Mouse (Mus musculus) kidney, embryonic 16.5 days (tissue): ENCODE results near the gene Nuak2. TPM values are rescaled to one million over a fixed set of nuclear protein-coding genes. Genes with fewer than 3 reads are reported as not detected.
"Not testable (repeated sequence)": the region's sequence is repeated elsewhere in the genome, so short reads cannot be mapped to it uniquely, and the experiment has no call there.

Experiments used
- ATAC-seq: fragments of 200-750 bp; cut with Nextera tagmentation; 2 replicates; pipeline ENCODE4 v1.8.0; 2017; ENCODE audit warnings: moderate TSS enrichment; ENCODE audit not compliant: low FRiP score, low TSS enrichment
- H3K27ac ChIP-seq: fragments of 300-500 bp; sonication (generic); 2 replicates; pipeline ENCODE4 v1.5.1; 2014; ENCODE audit warnings: low read length
- H3K27me3 ChIP-seq: fragments of 300-500 bp; sonication (generic); 2 replicates; pipeline ENCODE4 v1.6.1; 2014; ENCODE audit warnings: low read length, control low read depth, mixed read lengths; ENCODE audit not compliant: insufficient read depth
- H3K36me3 ChIP-seq: fragments of 300-500 bp; sonication (generic); 2 replicates; pipeline ENCODE4 v1.6.1; 2014; ENCODE audit warnings: low read length, control low read depth, mixed read lengths; ENCODE audit not compliant: insufficient read depth
- H3K4me1 ChIP-seq: fragments of 300-500 bp; sonication (generic); 2 replicates; pipeline ENCODE4 v1.6.1; 2014; ENCODE audit warnings: low read length, control low read depth, mixed read lengths; ENCODE audit not compliant: insufficient read depth
- H3K4me2 ChIP-seq: fragments of 300-500 bp; sonication (generic); replicated peaks from 2 replicates; pipeline ENCODE4 v1.6.1; 2014; ENCODE audit warnings: low read depth, low read length
- H3K4me3 ChIP-seq: fragments of 300-500 bp; sonication (generic); 2 replicates; pipeline ENCODE4 v1.5.1; 2014; ENCODE audit warnings: mild to moderate bottlenecking, low read length
- H3K9ac ChIP-seq: fragments of 300-500 bp; sonication (generic); replicated peaks from 2 replicates; pipeline ENCODE4 v1.6.1; 2014; ENCODE audit warnings: low read length
- H3K9me3 ChIP-seq: fragments of 300-500 bp; sonication (generic); 2 replicates; pipeline ENCODE4 v1.6.1; 2016; ENCODE audit warnings: low read length, control low read depth
- WGBS: fragments of 180-500 bp; shearing (Covaris S2); extraction: QIAGEN DNeasy Blood & Tissue Kit; methylation state at CpG from one replicate; pipeline ENCODE4 v1.1.7; 2014; 5-methylcytosine and 5-hydroxymethylcytosine counted together
- polyA plus RNA-seq: library from polyadenylated mRNA; unstranded; fragments of >200 nt; fragmentation: Nextera tagmentation; extraction: Ambion mirVana; gene quantifications from 2 replicates; pipeline ENCODE4 v1.2.1, GENCODE M21; 2015

Gene Nuak2
- polyA plus RNA-seq, 1 experiment from 2014 or later, result 5.5 TPM

- no peaks in the 10 kb centered on the region for H3K27me3 ChIP-seq
- WGBS, result 73% methylated on average over 1 of the region's 1 CpGs
- ATAC-seq, result no peak
Observed at GRCm38 (mm10) chr1:132343656-132344055, 27.7 kb downstream of the Nuak2 start.

GRCm38 (mm10) chr1:132345514-132345913 is 29.6 kb downstream of the Nuak2 start:
- no peaks in the 10 kb centered on the region for H3K36me3 ChIP-seq
- no peak overlapping the region for H3K27ac ChIP-seq
- no peak overlapping the region for H3K4me2 ChIP-seq
- H3K9me3 ChIP-seq, result no peaks in the 10 kb centered on the region
- ATAC-seq, result no peak
- no peak overlapping the region for H3K9ac ChIP-seq
- H3K27me3 ChIP-seq, result no peaks in the 10 kb centered on the region
- WGBS, result 84% methylated on average over 4 of the region's 4 CpGs
- H3K4me3 ChIP-seq, result no peak overlapping the region
- peaks cover 23% of the 10 kb centered on the region; the same call in 1 of the 2 replicates for H3K4me1 ChIP-seq

More at GRCm38 (mm10) chr1:132343656-132344055, 27.7 kb downstream of the Nuak2 start:
- no peak overlapping the region for H3K4me3 ChIP-seq
- peaks cover 23% of the 10 kb centered on the region; the same call in 1 of the 2 replicates for H3K4me1 ChIP-seq
- H3K9ac ChIP-seq, result no peak overlapping the region
- no peak overlapping the region for H3K27ac ChIP-seq
- no peaks in the 10 kb centered on the region for H3K36me3 ChIP-seq
- H3K9me3 ChIP-seq, result no peaks in the 10 kb centered on the region
- no peak overlapping the region for H3K4me2 ChIP-seq

- ATAC-seq, result peak; percentile 82
- no peaks in the 10 kb centered on the region for H3K36me3 ChIP-seq
- peaks cover 6% of the 10 kb centered on the region; the same call in 1 of the 2 replicates for H3K9me3 ChIP-seq
- H3K4me3 ChIP-seq, result no peak overlapping the region
- H3K27me3 ChIP-seq, result no peaks in the 10 kb centered on the region
- H3K4me1 ChIP-seq, result peaks cover 23% of the 10 kb centered on the region; the same call in 1 of the 2 replicates
- H3K27ac ChIP-seq, result peak overlapping the region; percentile 65; the same call in 1 of the 2 replicates
- H3K9ac ChIP-seq, result no peak overlapping the region; the same call in 1 of the 2 replicates
- no peak overlapping the region for H3K4me2 ChIP-seq
- WGBS, result 44% methylated on average over 12 of the region's 12 CpGs
Observed at GRCm38 (mm10) chr1:132346134-132346851, 30.4 kb downstream of the Nuak2 start.

GRCm38 (mm10) chr1:132346951-132347350 is 31.0 kb downstream of the Nuak2 start:
- 0 out of 2 replicates have a peak, but pooled peaks have one; percentile 17 for ATAC-seq
- no peak overlapping the region for H3K4me3 ChIP-seq
- H3K4me2 ChIP-seq, result no peak overlapping the region
- no peak overlapping the region; the same call in 1 of the 2 replicates for H3K27ac ChIP-seq
- peaks cover 6% of the 10 kb centered on the region; the same call in 1 of the 2 replicates for H3K9me3 ChIP-seq
- H3K4me1 ChIP-seq, result peaks cover 19% of the 10 kb centered on the region; the same call in 1 of the 2 replicates
- H3K9ac ChIP-seq, result no peak overlapping the region; the same call in 1 of the 2 replicates
- H3K27me3 ChIP-seq, result no peaks in the 10 kb centered on the region
- H3K36me3 ChIP-seq, result no peaks in the 10 kb centered on the region

GRCm38 (mm10) chr1:132348401-132348800 is 32.5 kb downstream of the Nuak2 start:
- Histone ChIP-seq H3K4me3 (no peak overlapping the region), H3K36me3 (no peaks in the 10 kb centered on the region), H3K9me3 (peaks cover 6% of the 10 kb centered on the region; the same call in 1 of the 2 replicates), H3K4me1 (peaks cover 20% of the 10 kb centered on the region; the same call in 1 of the 2 replicates), H3K9ac (no peak overlapping the region), H3K4me2 (no peak overlapping the region), H3K27ac (no peak overlapping the region), H3K27me3 (no peaks in the 10 kb centered on the region)
- ATAC-seq, result no peak
- WGBS, result 83% methylated on average over 5 of the region's 5 CpGs

DNA sequence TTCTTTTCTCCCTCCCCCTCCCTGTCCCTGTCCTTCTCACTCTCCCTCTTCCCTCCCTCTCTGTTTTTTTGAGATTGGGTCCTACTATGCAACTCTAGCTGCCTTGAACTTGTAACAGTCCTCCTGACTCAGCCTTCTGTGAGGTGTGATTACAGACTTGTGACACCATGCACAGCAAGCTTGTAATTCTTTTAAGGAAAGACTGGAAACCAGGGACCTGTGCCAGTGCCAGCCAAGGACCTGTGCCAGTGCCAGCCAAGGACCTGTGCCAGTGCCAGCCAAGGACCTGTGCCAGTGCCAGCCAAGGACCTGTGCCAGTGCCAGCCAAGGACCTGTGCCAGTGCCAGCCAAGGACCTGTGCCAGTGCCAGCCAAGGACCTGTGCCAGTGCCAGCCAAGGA is 33.1 kb downstream of the Nuak2 start:
- not testable (repeated sequence) for H3K36me3 ChIP-seq, H3K9ac ChIP-seq, H3K9me3 ChIP-seq, H3K27me3 ChIP-seq, H3K27ac ChIP-seq, ATAC-seq, H3K4me2 ChIP-seq, H3K4me3 ChIP-seq
- peaks cover 24% of the 10 kb centered on the region for H3K4me1 ChIP-seq

- not testable (repeated sequence) for H3K4me2 ChIP-seq, H3K9me3 ChIP-seq, H3K9ac ChIP-seq, ATAC-seq, H3K27me3 ChIP-seq, H3K4me3 ChIP-seq, H3K27ac ChIP-seq, H3K36me3 ChIP-seq
- H3K4me1 ChIP-seq, result peaks cover 24% of the 10 kb centered on the region
- WGBS, result 93% methylated on average over 3 of the region's 3 CpGs
Observed at GRCm38 (mm10) chr1:132349601-132350000, 33.7 kb downstream of the Nuak2 start.

DNA sequence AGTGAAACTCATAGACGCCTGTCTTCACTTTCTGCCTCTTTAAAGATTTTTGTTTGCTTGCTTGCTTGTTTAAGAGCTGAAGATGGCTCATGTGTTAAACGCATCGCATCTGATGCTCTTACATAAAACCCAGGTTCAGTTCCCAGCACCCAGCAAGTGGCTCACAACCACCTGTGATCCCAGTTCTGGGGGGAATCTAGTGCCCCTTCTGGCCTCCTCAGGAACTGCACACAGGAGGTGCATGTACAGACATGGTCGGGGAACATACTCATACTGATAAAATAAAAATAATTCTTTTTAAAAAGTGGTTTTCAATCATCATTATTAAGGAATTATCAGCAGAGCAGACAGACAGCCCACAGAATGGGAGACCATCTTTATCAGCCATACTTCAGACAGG is 35.1 kb downstream of the Nuak2 start:
- Histone ChIP-seq H3K4me3 (no peak overlapping the region), H3K36me3 (no peaks in the 10 kb centered on the region), H3K4me2 (no peak overlapping the region), H3K9me3 (peaks cover 6% of the 10 kb centered on the region; the same call in 1 of the 2 replicates), H3K9ac (no peak overlapping the region), H3K4me1 (peaks cover 29% of the 10 kb centered on the region), H3K27ac (no peak overlapping the region), H3K27me3 (no peaks in the 10 kb centered on the region)
- 96% methylated on average over 4 of the region's 4 CpGs for WGBS
- no peak for ATAC-seq

- 0 out of 2 replicates have a peak, but pooled peaks have one; percentile 24 for ATAC-seq
- 34% methylated on average over 5 of the region's 5 CpGs for WGBS
Observed at GRCm38 (mm10) chr1:132353389-132353788, 37.5 kb downstream of the Nuak2 start.

DNA sequence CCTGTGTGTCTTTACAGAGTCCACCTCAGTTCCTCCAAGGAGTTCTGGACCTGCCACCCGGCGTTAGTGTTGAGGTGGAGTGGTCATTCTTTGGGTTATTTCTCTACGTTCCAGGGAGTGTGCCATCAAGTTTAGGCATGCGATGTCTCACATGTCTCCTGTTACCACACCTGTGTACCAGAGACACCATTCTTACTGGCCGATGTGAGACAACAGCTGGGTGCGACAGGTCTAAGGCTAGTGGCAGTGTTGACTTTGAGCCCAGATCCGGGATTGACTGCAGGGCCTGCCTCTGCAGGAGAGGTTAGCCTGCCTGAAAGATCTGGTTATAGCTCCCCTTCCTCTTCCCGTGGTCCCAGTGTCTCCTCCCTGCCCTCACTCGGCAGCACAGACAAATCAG is 38.3 kb downstream of the Nuak2 start:
- 75% methylated on average over 9 of the region's 9 CpGs for WGBS
- Histone ChIP-seq H3K4me1 (peaks cover 19% of the 10 kb centered on the region), H3K4me2 (no peak overlapping the region), H3K36me3 (peaks cover 16% of the 10 kb centered on the region), H3K9ac (0 out of 2 replicates have a peak overlapping the region, but pooled peaks have one; percentile 16), H3K27me3 (no peaks in the 10 kb centered on the region), H3K27ac (no peak overlapping the region), H3K4me3 (no peak overlapping the region), H3K9me3 (peaks cover 6% of the 10 kb centered on the region; the same call in 1 of the 2 replicates)
- ATAC-seq, result no peak

More at GRCm38 (mm10) chr1:132353389-132353788, 37.5 kb downstream of the Nuak2 start:
- Histone ChIP-seq H3K36me3 (peaks cover 9% of the 10 kb centered on the region; the same call in 1 of the 2 replicates), H3K9ac (no peak overlapping the region), H3K27ac (no peak overlapping the region), H3K4me2 (no peak overlapping the region), H3K9me3 (peaks cover 6% of the 10 kb centered on the region; the same call in 1 of the 2 replicates), H3K4me3 (no peak overlapping the region), H3K27me3 (no peaks in the 10 kb centered on the region), H3K4me1 (peaks cover 19% of the 10 kb centered on the region)
